Mouse (Mus musculus) heart, embryonic 16.5 days (tissue): ENCODE data around the gene Aipl1. TPM values are rescaled to one million over a fixed set of nuclear protein-coding genes. Genes with fewer than 3 reads are reported as not detected.

Source experiments
- ATAC-seq: fragments of 200-750 bp; cut with Nextera tagmentation; replicated peaks from 2 replicates; pipeline ENCODE4 v1.8.0; 2017; ENCODE audit warnings: moderate number of reproducible peaks; ENCODE audit not compliant: insufficient read depth, low FRiP score; ENCODE audit errors: extremely low read depth
- H3K27ac ChIP-seq: fragments of 300-500 bp; sonication (generic); 2 replicates; pipeline ENCODE4 v1.5.1; 2014; ENCODE audit warnings: mild to moderate bottlenecking, low read length, control low read depth, moderate library complexity
- H3K27me3 ChIP-seq: fragments of 300-500 bp; sonication (generic); 2 replicates; pipeline ENCODE4 v1.6.1; 2014; ENCODE audit warnings: low read length, mixed read lengths; ENCODE audit not compliant: control insufficient read depth, insufficient read depth
- H3K36me3 ChIP-seq: fragments of 300-500 bp; sonication (generic); 2 replicates; pipeline ENCODE4 v1.6.1; 2014; ENCODE audit not compliant: control insufficient read depth, insufficient read depth
- H3K4me1 ChIP-seq: fragments of 300-500 bp; sonication (generic); 2 replicates; pipeline ENCODE4 v1.6.1; 2014; ENCODE audit warnings: low read length, mixed read lengths; ENCODE audit not compliant: control insufficient read depth, insufficient read depth
- H3K4me2 ChIP-seq: fragments of 300-500 bp; sonication (generic); 2 replicates; pipeline ENCODE4 v1.6.1; 2014; ENCODE audit warnings: low read depth, mild to moderate bottlenecking, control low read depth, low read length
- H3K4me3 ChIP-seq: fragments of 300-500 bp; sonication (generic); 2 replicates; pipeline ENCODE4 v1.5.1; 2014; ENCODE audit warnings: mild to moderate bottlenecking, control low read depth, low read length
- H3K9ac ChIP-seq: fragments of 300-500 bp; sonication (generic); 2 replicates; pipeline ENCODE4 v1.6.1; 2014; ENCODE audit warnings: low read length, control low read depth
- H3K9me3 ChIP-seq: fragments of 300-500 bp; sonication (generic); replicated peaks from 2 replicates; pipeline ENCODE4 v1.6.1; 2016; ENCODE audit warnings: low read length; ENCODE audit not compliant: control insufficient read depth
- WGBS: fragments of 180-500 bp; shearing (Covaris S2); extraction: QIAGEN DNeasy Blood & Tissue Kit; methylation state at CpG from one replicate; pipeline ENCODE4 v1.1.7; 2014; 5-methylcytosine and 5-hydroxymethylcytosine counted together
- polyA plus RNA-seq: library from polyadenylated mRNA; unstranded; fragments of >200 nt; fragmentation: Nextera tagmentation; extraction: Ambion mirVana; gene quantifications from 2 replicates; pipeline ENCODE4 v1.2.1, GENCODE M21; 2015

The Aipl1 gene
- polyA plus RNA-seq = 0.12 and 0.36 TPM in 2 replicates

DNA sequence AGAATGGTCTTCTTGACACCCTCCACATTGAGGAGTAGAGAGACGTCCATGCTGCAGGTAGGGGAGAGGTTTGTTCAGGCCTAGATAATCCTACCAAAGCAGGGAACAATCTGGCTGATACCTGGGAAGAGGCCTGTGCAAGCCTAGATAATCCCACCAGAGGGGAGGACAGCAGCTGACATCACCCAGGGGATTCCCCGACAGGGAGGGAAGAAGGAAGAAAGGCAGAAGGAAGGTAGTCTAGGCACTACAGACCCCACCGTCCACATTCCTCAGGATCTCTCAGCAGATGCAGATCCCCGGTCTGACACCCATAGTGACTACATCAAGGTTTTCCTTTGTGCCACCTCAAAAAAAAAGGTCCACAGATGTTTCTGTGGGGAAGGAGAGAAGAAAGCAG lies at the start of gene Aipl1:
TSS of gene Aipl1 (minus strand) at position 101 of the 400 bp plus-strand sequence.
- Histone ChIP-seq H3K4me2 (no peak within 1 kb of the TSS), H3K4me3 (no peak within 1 kb of the TSS), H3K36me3 (no peaks in the 10 kb centered on the region), H3K4me1 (peaks cover 19% of the 10 kb centered on the region; the same call in 1 of the 2 replicates), H3K27ac (no peak within 1 kb of the TSS), H3K9ac (no peak within 1 kb of the TSS), H3K9me3 (no peaks in the 10 kb centered on the region), H3K27me3 (no peaks in the 10 kb centered on the region)
- WGBS = 42% methylated on average over 4 of the region's 4 CpGs
- ATAC-seq = no peak

DNA sequence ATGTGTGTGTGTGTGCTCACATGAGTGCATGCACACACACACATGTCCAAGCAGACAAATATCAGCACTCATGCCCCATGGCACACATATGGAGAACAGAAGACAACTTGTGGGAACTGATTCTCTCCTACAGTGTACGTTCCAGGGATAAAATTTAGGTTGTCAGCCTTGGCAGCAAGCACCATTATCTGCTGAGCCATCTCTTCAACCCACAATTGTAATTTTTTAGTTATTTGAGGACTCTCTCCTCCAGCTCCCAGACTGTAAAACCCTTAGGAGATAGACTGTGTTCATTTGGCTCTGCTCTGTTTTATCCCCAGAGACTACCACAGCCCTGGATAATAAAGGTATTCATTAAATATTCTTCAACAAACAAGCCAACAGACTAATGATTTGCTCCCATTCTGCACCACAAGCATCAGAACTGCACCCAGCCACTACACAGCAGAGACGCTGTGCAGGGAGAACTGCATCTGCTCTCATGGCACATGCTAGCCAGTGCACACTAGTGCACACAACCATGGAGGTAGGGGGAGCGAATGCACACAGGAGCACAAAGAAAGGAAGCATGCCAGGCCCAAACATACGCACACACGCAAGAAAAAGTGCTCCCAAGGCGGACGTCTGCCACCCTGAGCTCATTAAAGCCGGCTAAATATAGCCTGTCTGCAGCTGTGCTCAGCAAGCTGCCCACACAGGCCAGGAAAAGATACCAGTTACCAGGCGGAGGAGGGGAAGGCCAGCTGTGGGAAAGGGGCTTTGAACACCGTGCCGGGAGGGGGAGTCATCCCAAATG lies 49.1 kb upstream of the Aipl1 start:
- Histone ChIP-seq H3K27ac (peak overlapping the region; percentile 82), H3K9ac (0 out of 2 replicates have a peak overlapping the region, but pooled peaks have one; percentile 39), H3K4me3 (no peak overlapping the region), H3K27me3 (no peaks in the 10 kb centered on the region), H3K36me3 (no peaks in the 10 kb centered on the region), H3K4me2 (peak overlapping the region; percentile 24; the same call in 1 of the 2 replicates), H3K4me1 (peaks cover 17% of the 10 kb centered on the region), H3K9me3 (no peaks in the 10 kb centered on the region)
- peak; percentile 85 for ATAC-seq
- WGBS = 20% methylated on average over 11 of the region's 11 CpGs

DNA sequence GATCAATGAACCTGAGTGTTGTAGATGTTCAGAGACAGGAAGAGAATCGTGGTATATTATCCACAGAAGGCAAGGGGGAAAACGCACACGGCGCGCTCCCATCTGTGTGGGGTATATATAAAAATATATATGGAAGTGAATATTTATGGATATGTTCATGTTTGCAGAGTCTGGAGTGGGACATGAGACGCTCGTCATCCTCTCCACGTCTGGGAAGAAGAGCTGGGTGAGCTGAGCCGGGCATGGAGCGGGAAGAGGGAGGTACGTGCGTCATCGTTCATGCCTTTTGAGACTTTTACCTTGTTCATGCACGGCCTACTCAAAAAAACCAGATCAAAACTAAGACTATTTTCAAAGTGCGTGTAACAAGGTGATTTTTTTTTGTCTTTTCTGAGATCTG lies 47.0 kb upstream of the Aipl1 start:
- H3K27me3 ChIP-seq = no peaks in the 10 kb centered on the region
- H3K36me3 ChIP-seq = no peaks in the 10 kb centered on the region
- ATAC-seq = no peak
- H3K4me1 ChIP-seq = peaks cover 17% of the 10 kb centered on the region
- no peak overlapping the region for H3K27ac ChIP-seq
- H3K9ac ChIP-seq = no peak overlapping the region
- 91% methylated on average over 15 of the region's 15 CpGs for WGBS
- no peak overlapping the region for H3K4me2 ChIP-seq
- no peaks in the 10 kb centered on the region for H3K9me3 ChIP-seq
- H3K4me3 ChIP-seq = no peak overlapping the region

DNA sequence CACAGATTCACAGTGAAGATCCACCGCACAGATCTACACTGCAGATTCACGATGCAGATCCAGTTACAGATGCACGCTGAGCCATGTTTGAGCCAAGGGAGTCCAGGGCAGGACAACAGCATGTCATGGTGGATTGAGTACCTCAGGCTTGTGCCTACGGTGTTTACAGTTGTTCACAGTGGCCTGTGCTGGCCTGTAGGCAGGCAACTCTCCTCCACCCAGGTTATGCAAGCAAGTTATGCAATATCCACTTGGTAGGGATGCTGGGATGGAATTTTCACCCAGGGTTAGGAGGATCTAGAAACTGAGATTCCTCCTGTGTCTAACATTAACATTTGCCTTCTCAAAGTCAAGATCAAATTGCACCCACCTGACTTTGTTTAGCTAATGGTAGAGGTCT lies 45.3 kb upstream of the Aipl1 start:
- WGBS = 94% methylated on average over 4 of the region's 4 CpGs
- H3K9me3 ChIP-seq = no peaks in the 10 kb centered on the region
- ATAC-seq = no peak
- H3K4me3 ChIP-seq = no peak overlapping the region
- H3K27me3 ChIP-seq = no peaks in the 10 kb centered on the region
- no peaks in the 10 kb centered on the region for H3K36me3 ChIP-seq
- no peak overlapping the region for H3K9ac ChIP-seq
- peaks cover 21% of the 10 kb centered on the region for H3K4me1 ChIP-seq
- H3K4me2 ChIP-seq = no peak overlapping the region
- H3K27ac ChIP-seq = no peak overlapping the region

DNA sequence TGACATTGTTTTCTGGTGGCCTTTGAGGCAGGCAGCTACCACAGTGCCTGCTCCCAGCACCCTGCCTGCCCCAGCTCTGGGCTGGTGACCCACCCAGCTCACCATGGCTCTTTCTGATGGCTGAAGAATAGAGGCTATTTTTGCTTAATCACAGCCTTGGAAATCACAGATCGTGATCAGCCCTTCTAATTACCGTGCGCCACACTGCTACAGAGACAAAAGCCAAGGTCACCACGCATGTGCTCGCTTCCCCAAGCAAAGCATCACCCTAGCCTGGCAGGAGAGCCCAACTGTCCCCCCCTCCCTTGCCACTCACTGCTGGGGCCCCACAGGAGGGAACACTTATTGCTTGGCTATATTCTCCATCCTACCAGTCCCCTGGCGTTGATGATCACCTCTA lies 43.2 kb upstream of the Aipl1 start:
- H3K4me2 ChIP-seq = no peak overlapping the region
- no peak for ATAC-seq
- H3K4me3 ChIP-seq = no peak overlapping the region
- WGBS = 81% methylated on average over 6 of the region's 6 CpGs
- H3K27me3 ChIP-seq = no peaks in the 10 kb centered on the region
- H3K9ac ChIP-seq = no peak overlapping the region
- no peaks in the 10 kb centered on the region for H3K36me3 ChIP-seq
- peaks cover 7% of the 10 kb centered on the region for H3K4me1 ChIP-seq
- no peaks in the 10 kb centered on the region for H3K9me3 ChIP-seq
- H3K27ac ChIP-seq = no peak overlapping the region

DNA sequence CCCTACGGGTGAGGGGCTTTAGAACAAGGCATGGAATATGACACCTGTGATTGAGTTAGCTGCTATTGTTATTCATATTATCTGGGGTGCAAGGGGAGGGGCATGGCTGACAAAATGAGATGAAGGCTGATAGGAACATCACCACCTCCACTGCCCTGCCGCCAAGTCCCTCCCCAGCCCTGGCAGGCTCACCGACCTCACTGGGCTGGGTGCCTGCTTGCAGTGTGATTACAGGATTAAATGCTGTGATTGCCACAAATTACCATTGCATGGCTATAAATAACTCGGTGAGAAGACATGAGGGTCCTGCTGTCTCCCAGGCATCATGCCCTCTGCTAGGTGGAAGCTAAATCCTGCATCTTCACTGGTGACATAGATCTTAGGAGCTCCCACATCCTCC lies 41.3 kb upstream of the Aipl1 start:
- no peaks in the 10 kb centered on the region for H3K9me3 ChIP-seq
- H3K27ac ChIP-seq = no peak overlapping the region
- H3K27me3 ChIP-seq = no peaks in the 10 kb centered on the region
- no peak overlapping the region for H3K4me2 ChIP-seq
- ATAC-seq = no peak
- peaks cover 4% of the 10 kb centered on the region; the same call in 1 of the 2 replicates for H3K4me1 ChIP-seq
- no peak overlapping the region for H3K9ac ChIP-seq
- 30% methylated on average over 4 of the region's 4 CpGs for WGBS
- H3K4me3 ChIP-seq = no peak overlapping the region
- no peaks in the 10 kb centered on the region for H3K36me3 ChIP-seq

DNA sequence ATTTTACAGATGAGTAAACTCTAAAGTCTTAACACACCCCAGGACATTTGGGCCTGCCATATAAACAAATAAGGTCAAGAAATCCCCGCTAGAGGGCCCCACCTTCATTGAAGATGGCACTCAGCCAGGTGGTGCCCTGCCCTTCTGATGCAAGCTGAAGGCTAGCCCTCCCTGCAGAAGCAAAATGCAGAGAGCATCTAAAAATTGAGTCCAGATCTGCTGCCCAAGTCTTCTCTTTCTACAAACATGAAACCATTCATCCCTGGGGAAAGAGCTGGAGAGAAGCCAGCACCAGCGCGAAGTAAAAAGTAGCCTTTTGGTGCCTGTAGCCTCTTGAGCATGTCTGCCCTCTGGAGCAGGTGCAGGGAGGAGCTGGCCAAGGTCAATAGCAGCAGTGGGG lies 40.7 kb upstream of the Aipl1 start:
- 35% methylated on average over 3 of the region's 3 CpGs for WGBS
- Histone ChIP-seq H3K36me3 (no peaks in the 10 kb centered on the region), H3K27ac (no peak overlapping the region), H3K9ac (no peak overlapping the region), H3K4me2 (no peak overlapping the region), H3K9me3 (no peaks in the 10 kb centered on the region), H3K4me1 (peaks cover 4% of the 10 kb centered on the region; the same call in 1 of the 2 replicates), H3K27me3 (no peaks in the 10 kb centered on the region), H3K4me3 (no peak overlapping the region)
- ATAC-seq = no peak

DNA sequence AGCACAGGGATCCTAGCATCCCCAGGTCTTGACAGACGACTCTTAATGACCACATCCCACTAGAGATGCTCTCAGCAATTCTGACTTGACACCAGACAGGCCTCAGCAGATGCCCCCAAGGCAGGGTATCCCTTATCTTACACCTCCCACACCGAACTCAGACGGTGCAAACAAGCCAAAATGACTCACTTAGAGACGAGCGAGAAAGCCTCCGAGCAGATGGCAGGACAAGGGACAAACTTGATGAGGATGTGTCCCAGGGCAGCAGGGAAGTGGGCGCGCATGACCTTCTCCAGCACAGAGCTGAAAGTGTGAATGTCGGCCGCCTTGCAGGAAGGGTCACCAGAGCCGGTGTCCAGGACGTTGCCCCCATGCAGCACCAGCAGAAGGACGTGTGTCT lies 36.9 kb upstream of the Aipl1 start:
- H3K9me3 ChIP-seq = no peaks in the 10 kb centered on the region
- no peaks in the 10 kb centered on the region for H3K27me3 ChIP-seq
- WGBS = 56% methylated on average over 13 of the region's 13 CpGs
- no peak overlapping the region for H3K4me2 ChIP-seq
- peaks cover 4% of the 10 kb centered on the region; the same call in 1 of the 2 replicates for H3K4me1 ChIP-seq
- H3K27ac ChIP-seq = no peak overlapping the region
- H3K36me3 ChIP-seq = no peaks in the 10 kb centered on the region
- no peak overlapping the region for H3K9ac ChIP-seq
- ATAC-seq = no peak
- H3K4me3 ChIP-seq = no peak overlapping the region

DNA sequence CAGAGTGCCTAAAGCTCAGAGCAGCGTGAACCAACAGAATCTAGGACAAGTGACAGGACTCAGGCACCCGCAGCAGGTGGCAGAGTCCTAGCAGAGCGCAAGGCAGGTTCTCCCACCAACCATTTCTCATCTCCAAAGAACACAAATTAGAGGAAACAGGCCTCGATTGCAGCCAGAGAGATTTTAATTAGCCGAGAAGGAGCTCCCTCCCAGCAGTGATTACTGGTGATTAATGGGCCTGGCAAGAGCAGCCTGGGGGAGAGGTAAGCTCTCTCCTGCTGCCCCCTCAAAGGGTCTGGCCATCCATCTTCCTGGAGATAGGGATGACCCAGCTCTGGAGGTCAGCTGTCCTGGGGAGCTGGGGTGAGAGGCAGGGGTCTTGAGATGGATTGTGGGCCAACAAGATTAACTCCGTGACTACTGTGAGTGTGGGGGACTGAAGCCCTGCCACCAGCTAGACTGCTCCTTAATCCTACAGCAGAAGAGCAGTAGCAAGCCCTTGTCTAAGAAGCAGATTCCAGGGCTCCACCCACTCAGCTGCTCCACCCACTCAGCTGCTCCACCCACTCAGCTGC lies 35.1 kb upstream of the Aipl1 start:
- H3K9me3 ChIP-seq = no peaks in the 10 kb centered on the region
- no peak overlapping the region for H3K27ac ChIP-seq
- no peaks in the 10 kb centered on the region for H3K27me3 ChIP-seq
- H3K4me2 ChIP-seq = no peak overlapping the region
- no peaks in the 10 kb centered on the region for H3K36me3 ChIP-seq
- WGBS = 53% methylated on average over 6 of the region's 6 CpGs
- H3K4me3 ChIP-seq = no peak overlapping the region
- no peak overlapping the region for H3K9ac ChIP-seq
- no peaks in the 10 kb centered on the region for H3K4me1 ChIP-seq
- ATAC-seq = no peak
